Mouse (Mus musculus) liver, adult 2 months (tissue): ENCODE data around the gene Cacna2d3.

ENCODE experiments used
- CTCF ChIP-seq: fragments of 200-500 bp; IDR thresholded peaks from 2 replicates; pipeline ENCODE4 v1.5.1; 2011; ENCODE audit warnings: low read depth, low read length, control low read depth
- POLR2A ChIP-seq: fragments of 200-500 bp; IDR thresholded peaks from 2 replicates; pipeline ENCODE4 v1.6.1; 2011; ENCODE audit warnings: low read length, control low read depth; ENCODE audit not compliant: insufficient read depth; ENCODE audit errors: extremely low read depth

- TF ChIP-seq POLR2A (no peak), CTCF (no peak)
Observed at GRCm38 (mm10) chr14:29005228-29005840, 716.3 kb downstream of the Cacna2d3 start.
